Mouse (Mus musculus): ENCODE measurements around the gene Smim24.

Gene Smim24

DNA sequence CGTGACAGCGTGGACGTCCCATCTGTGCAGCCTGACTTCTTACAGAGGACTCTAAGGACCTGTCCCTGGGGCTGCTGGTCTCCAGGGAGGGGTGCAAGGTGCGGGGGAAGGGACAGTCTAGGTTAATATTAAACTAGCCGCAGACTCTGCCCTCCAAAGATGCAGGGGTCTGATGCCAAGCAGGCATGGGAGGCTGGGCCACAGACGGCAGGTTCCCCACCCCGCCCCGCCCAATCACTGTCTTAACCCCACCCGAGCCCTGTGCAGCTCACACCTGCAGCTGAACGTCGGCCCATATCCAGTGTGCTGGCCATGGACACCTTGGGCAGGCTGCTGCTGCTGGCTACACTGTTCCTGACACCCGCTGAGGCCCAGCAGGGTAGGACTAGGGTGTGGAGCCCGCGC lies at the start of gene Smim24:
TSS of gene Smim24 (plus strand) at position 271 of the 405 bp plus-strand sequence.
- DNase-seq = peak; percentile 25

DNA sequence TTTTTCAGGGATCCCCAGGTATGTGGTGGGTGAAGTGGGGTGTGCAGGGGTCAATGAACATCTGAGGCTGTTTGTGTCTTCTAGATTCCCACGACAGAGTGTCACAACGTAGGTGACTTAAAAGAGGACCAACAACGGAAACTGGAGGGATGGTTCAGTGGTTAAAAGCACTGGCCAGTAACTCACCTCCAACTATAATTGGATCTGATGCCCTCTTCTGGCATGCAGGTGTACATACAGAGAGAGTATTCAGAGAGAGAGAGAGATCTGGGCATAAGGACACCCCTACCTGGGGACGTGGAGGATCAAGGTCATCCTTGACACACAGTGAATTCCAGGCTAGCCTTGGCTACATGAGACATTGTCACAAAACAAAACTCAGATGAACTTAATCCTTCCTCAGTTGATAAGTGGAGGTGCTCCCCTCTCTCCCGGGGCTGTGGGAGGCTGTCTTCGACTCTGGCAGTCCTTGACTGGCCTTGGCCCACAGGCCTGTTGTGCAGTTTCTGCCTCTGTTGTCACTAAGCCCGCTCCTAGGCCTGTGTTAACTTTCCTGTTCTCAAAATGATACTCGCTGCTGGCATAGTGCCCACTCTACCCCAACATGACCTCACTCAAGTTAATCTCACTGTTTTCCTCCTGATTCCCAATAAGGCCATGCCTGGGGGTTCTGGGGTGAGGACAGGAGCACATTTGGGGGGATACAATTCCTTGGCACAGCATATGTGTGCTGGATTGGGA lies 48.3 kb upstream of the Smim24 start:
- DNase-seq = no peak

DNA sequence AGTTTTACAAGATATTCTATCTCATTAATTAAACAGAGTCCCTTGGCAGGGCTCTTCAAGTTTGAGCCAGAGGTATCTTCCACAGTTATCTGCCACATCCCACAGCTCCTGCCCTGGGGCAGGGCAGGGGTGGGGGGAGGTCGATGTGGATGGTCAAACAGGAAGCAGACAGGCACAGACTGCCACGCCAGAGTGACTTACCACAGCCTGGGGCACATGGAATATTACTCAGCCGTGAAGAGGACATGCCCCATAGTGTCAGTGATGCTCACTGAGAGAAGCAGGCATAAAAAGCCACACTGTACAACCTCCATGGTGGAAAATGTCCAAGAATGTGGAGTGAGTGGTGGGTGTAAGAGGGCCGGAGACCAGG lies 47.7 kb upstream of the Smim24 start:
- no peak for DNase-seq

DNA sequence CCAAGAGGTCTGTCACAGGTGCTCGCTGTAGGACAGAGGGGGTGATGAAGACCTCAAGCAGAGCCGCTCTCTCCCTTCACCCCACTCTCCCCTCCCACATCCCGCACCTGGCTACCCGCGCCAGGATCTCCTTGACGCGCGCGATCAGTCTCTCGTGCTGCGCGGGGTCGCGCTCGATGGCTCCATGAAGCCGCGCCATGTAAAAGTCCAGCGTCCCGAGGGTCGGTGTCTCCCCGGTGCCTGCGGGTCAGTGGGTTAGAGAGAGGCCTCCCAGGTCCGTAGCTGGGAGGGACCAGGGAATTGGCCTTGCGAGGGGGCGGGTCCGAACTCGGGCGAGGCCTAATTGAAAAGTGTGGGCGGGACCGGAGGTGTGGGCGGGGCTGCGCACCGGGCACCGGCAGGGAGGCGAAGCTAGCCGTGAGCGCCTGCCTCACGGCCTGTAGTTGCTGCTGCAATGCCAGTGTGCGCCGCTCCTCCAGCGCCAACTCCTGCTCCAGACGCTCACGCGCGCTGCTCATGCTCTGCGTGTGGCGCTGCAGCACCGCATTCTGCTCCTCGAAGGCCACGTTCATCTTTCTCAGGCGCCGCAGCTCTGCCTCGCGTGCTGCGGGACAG lies 46.3 kb upstream of the Smim24 start:
- no peak for DNase-seq

DNA sequence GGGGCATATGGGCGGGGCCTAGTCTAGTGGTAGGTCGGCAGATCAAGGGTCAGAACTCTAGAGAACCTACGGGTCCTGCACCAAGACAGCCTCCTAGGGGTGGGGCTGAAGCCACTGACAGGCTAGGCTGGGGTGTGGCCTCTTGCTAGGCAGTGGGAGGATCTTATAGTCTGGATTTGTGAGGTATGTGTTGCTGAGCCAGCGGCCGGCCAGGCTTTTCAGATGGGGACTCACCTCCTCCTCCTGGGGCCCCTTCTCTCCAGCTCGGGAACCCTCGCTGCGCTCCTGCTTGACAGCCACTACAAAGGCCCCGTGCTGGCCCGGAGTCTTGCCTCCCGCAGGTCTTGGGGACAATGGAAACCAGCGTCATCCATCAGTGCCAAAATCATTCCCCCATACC lies 43.7 kb upstream of the Smim24 start:
- no peak for DNase-seq

DNA sequence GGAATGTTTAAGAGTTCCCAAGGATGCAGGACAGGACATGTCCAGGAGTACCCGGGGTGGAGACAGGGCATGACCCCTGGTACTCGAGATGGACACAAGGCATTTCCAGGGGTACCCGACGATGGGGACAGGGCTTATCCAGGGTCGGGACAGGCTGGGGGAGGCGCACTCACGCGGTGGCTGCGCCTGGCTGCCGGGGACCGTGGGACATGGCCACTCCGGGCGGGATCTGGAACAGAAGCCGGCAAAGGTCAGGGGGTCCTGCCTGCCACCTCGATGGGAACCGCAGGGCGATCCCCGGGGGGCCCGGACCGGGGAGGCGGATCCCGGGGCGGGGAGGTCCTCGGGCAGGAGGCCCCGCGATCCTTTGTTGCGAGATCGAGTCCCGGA lies 42.9 kb upstream of the Smim24 start:
- no peak for DNase-seq

DNA sequence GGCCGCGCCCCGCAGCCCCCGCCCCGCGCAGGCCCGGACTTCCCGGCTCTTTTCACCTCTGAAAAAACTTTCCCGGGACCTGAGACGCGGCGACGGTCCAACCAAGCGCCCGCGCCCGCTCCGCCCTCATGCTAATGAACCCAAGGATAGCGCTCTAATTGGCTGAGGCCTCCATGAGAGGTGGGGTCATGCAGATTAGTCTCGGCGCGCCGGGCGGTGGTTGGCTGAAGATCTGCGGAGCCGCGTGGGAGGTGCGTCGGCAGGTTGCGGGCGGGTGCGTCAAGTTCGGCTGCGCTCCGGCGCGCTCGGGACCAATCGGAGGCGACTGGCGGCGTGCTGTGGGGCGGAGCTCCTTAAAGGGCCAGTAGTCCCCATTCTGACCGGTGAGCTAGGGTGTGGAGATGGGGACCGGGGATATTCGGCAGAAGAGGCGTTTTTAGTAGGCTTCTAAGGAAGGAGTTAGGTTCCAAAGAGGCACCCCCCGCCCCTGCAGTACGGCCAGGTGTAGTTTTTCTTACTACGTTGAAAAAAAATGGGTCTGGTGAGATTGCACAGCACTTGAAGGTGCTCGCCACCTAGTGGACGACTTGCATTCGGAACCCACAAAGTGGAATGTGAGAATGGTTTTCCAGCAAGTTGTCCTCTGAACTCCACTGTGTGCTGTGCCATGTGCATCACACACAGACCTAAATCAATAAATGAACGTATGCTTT lies 42.3 kb upstream of the Smim24 start, which contains the start of gene Hmg20b:
TSS of gene Hmg20b (minus strand) at position 130 of the 713 bp plus-strand sequence.
- DNase-seq = peak; percentile 99

DNA sequence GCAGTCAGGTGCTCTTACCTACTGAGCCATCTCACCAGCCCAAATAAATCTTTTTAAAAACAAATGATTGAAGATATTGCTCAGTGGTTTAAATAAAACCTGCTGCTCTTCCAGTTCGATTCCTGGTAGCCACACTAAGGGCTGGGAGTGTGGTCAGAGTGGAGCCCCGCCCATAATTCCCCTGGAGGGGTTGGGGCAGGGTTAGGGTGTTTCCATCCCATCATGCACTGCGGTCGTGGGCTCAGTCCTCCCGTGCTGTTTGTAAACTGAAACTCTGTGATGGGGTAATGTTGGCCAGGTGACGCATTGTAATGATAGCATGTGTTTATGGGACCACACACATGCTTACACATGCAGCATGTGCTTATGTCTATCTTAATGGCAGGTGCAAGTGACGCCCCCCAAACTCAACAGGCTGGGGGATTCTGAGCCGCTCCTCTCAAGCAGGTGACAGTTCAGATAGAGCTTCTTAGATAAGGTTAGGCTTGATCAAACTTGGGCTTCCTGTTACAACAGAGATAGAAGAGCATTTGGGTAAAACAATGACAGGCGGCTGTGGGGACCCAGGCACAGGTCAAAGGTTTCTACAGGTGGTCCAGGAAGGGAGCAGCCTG lies 41.1 kb upstream of the Smim24 start:
- DNase-seq = peak; percentile 73

DNA sequence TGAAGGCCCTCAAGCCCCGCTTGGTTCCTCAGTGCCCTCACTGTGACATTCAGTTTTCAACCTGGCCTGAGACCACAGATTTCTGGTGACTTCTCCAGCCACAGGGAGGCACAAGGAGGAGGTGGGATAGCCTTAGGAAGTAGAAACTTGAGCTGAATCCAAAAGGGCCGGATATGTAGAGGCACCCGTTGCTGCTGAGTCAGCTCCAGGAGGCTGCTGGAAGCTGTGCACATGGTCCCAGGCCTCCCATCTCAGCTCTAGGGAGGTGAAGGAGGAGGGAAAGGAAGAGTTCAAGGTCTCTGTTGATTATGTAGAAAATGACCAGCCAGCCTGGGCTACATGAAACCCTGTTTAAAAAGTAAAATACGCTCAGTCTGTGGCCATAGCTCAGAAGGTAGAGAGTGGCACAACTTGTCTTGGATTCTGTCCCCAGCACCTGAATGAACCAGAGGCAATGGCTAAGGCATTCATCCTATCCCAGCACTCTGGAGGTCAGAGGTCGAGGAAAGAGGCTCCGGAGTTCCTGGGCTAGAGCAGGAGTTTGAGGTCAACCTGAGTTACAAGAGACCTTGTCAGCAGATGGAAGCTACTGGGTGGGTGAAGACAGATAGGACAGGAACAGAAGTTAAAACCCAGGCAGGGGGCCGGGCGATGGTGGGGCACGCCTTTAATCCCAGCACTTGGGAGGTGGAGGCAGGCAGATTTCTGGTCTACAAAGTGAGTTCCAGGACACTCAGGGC lies 37.9 kb upstream of the Smim24 start:
- DNase-seq = no peak

DNA sequence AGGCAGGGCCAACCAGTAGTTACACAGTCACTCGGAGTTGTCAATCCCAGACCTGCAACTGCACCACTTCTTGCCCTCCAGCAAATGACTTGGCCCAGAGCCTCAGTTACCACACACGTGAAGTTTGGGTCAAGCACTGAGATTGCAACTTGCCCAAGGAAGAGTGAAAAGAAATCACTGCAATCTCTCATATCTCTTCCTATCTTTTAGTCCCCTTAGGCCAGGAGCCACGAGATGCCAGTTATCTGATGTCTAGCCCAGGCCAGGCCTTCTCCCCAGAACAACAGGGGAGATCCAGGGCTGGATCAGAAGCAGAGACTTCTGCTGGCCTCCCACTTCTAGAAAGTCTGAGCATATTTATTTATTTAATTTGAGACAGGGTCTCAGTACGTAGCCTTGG lies 37.3 kb upstream of the Smim24 start:
- no peak for DNase-seq

DNA sequence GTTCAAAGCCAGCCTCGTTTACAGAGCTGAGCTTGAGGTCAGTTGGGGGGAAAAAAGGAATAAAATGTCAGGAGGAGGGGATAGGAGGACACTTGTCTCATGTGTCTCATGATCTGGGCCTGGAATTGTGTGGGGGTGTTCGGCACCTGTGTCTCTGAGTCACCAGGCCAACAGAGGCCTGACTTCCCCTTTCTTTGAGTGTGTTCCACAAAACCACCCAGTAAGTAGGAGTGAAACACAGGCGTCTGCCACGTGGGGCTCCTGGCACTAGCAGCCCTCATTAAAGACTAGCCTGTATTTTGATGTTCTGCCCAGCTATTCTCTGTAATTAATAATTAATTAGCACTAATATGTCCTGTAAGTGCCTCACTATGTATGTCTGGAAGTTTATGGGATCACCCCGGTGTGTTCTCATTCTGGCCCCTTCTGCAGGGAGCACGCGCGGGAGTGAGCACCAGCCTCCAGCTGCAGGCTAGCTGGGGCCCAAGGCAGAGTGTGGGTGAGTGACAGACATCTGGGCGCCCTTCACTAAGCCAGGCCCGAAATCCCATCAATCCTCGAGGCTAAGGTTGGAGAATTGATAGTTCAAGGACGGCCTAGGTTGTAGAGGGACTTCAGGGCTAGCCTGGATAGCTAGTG lies 36.4 kb upstream of the Smim24 start:
- no peak for DNase-seq

DNA sequence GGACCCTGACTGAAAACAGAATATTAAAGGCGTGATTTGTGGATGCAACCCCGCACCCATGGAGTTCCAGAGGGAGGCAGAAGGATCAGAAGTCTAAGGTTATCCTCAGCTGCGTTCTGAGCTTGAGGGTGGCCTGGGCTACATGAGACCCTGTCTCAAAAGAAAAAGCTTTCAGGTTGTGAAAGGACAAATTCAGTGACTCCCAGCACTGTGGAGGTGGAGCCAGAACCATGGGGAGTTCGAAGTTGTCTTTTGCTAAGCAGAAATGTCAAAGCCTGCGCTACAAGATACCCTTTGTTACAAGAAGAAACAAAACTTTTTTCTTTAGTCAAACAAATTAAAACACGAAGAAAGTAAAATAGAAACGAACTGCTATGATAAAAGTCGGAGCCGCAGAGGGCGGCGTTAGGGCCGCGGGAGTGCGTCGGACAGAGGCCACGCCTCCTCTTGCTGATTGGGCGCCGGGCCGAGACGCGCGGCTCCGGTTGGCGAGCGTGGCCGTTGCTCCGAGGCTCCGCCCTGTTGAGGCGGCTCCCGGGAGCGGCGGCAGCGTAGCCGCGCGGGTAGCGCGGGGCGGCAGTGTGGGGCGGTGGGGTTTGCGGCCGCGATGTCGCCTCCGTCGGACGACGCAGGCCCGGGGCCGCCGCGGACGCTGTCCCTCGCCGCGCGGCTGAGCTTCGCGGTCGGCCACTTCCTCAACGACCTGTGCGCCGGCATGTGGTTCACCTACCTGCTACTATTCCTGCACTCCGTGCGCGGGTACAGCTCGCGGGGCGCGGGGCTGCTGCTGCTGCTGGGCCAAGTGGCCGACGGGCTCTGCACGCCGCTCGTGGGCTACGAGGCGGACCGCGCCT lies 35.6 kb upstream of the Smim24 start, which contains the start of gene Mfsd12:
TSS of gene Mfsd12 (plus strand) at position 501 of the 854 bp plus-strand sequence.
- DNase-seq = peak; percentile 91

DNA sequence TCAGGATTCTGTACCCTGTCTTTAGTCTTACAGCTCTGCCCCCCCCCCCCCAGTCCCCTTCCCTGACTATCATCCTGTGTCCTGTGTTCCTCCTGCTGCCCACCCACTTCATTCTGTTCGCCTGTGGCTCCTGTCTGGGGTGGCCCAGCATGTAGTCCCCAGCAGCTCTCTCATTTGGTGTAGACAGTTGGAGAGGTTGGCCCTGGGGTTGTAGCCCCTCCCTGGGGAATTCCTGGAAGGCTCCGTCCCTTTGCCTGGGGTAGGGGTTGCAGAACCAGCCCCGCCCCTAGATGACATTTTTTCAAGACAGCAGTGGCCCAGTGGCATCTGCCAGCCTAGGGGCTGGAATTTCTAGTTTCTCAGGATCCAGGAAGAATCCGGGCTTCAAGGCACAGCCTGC lies 34.6 kb upstream of the Smim24 start:
- no peak for DNase-seq

DNA sequence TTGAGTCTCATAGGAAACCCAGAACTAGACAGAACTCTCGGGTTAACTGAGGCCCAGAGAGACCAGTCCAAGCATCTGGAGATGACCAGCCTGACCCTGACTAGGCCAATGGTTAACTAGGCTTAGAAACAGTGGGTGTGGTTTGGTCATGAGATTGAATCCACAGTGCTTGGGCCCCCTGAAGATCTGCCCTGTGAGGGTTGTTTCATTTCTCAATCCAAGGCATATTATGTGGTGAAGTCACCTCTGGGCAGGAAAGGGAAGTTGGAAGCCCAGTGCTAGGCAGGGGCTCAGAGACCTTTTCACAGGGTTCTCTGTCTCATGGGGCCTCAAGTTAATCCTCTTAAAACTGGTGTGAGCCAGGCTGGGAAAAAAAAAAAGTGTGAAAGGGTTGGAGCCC lies 34.0 kb upstream of the Smim24 start:
- DNase-seq = no peak

DNA sequence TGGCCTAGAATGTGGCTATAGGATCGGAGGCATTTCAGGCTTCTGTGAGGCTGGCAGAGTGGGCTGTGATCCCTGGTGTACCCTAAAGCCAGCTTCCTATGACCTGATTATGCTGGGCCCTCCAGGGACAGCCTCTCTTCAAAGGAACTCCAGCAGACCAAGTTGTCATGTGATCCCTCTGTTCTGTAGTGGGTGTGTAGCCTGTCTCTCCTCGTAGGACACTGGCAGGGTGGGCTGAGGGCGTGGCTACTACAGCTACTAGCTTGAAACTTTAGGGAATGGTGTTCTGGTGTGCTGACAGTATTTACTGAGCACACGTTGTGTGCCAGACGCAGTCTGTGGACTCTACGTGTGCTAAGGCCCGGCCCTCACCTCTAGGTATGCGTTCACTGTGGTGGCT lies 32.1 kb upstream of the Smim24 start:
- DNase-seq = no peak

DNA sequence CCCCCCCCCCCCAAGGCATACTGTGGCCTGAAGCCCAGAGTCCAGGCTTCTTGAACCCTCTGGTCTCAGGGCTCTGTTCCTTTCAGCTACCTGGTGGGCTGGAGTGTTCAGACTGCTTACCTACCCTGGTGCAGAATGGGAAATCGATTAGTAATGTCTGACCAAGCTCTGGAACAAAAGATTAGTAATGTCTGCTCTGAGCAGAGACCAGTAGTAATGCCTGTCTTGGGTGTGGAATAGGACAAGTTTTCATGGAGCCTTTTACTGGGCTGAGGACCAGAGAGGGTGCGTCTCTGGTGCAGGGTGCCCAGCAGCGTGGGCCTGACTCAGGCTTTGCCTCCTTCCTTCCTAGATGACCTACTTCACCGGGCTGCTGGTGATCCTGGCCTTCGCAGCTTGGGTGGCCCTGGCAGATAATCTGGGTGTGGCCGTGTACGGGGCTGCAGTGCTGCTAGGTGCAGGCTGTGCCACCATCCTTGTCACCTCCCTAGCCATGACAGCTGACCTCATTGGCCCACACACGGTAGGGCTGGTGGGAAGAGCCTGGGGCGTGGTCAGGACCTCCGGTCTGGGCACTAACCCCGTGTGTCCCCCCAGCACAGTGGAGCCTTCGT lies 30.4 kb upstream of the Smim24 start:
- no peak for DNase-seq

DNA sequence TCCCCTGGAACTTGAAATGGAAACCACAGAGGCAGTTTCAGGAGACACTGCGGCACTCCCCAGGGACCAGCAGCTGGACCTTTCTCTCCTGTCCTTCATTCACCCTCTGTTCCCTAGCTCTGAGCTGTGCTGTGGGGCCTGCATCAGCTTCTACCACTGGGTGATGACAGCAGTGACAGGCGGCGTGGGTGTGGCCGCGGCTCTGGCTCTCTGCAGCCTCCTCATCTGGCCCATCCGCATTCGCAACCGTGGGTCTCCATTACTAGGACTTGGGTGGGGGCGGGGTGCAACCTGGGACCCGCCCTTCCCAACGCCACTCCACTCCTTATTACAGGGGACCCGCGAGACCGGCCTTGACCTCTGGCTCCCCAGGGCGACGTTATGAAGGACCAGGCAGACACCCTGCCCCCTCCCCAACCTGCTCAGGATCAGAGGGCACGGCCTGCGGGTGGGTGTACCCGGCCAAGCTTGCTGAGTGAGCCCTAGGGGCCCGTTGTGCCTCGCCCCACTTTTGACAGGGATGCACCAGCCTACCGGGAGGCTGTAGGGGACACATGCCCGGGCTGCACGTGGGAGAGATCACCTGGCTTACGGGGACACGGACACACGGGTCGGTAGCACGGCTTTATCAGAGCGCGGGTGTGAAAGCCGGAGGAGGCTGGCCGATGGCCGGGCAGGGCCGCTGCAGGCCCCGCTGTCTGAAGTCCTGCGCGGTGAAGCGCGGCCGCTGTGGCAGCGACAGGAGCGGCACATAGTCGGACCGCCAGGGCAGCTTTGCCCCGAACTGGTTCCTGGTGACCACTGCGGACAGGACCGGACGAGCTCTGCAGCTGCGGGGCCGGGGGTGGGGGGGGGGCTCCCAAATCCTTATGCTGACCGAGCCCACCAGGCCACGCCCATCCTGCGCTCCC lies 29.2 kb upstream of the Smim24 start:
- no peak for DNase-seq

DNA sequence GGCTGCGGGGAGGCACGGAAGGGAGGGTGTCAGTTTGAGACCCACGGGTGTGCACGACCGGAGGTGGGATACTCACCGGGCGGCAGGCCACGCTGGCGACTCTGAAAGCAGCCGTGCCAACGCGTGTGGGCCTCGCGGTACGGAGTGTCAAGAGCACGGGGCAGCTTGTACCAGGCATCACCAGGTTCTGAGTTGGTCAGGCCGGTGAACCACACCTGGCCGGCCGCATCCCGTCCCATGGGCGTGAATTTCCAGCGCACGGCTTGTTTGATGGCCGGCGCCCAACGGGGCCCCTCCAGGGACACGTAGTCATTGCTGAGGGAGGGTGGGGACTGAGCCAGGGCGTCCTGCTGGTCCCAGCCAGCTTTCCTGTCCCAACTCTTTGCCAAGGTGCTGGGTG lies 28.2 kb upstream of the Smim24 start:
- DNase-seq = no peak

DNA sequence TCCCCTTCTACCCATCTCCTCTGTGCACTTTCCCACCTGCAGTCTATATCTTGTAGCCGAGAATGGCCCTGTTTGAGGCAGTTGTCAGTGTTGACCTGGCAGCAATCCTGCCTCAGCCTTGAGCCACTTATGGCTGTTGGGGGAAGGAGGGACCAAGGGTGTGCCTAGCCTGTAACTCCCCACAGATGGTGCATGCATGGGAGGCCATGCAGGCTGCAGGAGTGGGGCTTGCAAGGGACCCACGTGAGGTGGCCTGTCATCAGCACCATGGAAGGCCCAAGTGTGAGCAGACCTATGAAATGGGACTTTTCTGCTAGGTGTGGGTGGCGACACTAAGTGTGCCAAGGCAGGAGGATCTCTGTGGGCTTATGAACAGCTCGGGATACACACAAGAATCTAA lies 27.8 kb upstream of the Smim24 start:
- DNase-seq = no peak

Measured in thymus, postnatal 25 days (tissue).